Mouse (Mus musculus): ENCODE data around the gene 4932429P05Rik. TPM values are rescaled to one million over a fixed set of nuclear protein-coding genes. Genes with fewer than 3 reads are reported as not detected.

The 4932429P05Rik gene
- not detected for polyA plus RNA-seq (2017; shearing (Covaris generic))

GRCm38 (mm10) chrX:89751968-89752367 lies at the start of gene 4932429P05Rik:
TSS of gene 4932429P05Rik (plus strand) at chrX:89752268.

Other genes starting within 250 kb of the 4932429P05Rik start
- gene 4930415L06Rik, start 180.6 kb downstream of the 4932429P05Rik start, polyA plus RNA-seq (2017; shearing (Covaris generic)), result not detected